Mouse (Mus musculus) bone marrow macrophage, adult 2 months (primary cell): ENCODE measurements around the gene Rnf130.

Source experiments
- CTCF ChIP-seq: IDR thresholded peaks from 2 replicates; pipeline ENCODE4 v1.5.1; 2012; ENCODE audit warnings: low read depth, mild to moderate bottlenecking, low read length, moderate library complexity
- POLR2A ChIP-seq: IDR thresholded peaks from 2 replicates; pipeline ENCODE4 v1.6.1; 2012; ENCODE audit warnings: mild to moderate bottlenecking, low read depth, low read length, borderline replicate concordance

- TF ChIP-seq CTCF (no peak), POLR2A (no peak)
Observed at GRCm38 (mm10) chr11:50038757-50039156, 13.6 kb downstream of the Rnf130 start.
